Mouse (Mus musculus) forebrain, embryonic 13.5 days (tissue): ENCODE measurements around the gene Grwd1. TPM values are rescaled to one million over a fixed set of nuclear protein-coding genes. Genes with fewer than 3 reads are reported as not detected.

Experiments
- ATAC-seq: fragments of 200-750 bp; cut with Nextera tagmentation; 2 replicates; pipeline ENCODE4 v1.8.0; 2017
- H3K27ac ChIP-seq: fragments of 300-500 bp; sonication (generic); 2 replicates; pipeline ENCODE4 v1.5.1; 2015; ENCODE audit warnings: inconsistent platforms, mild to moderate bottlenecking, moderate library complexity
- H3K27me3 ChIP-seq: fragments of 300-500 bp; sonication (generic); 2 replicates; pipeline ENCODE4 v1.6.1; 2015; ENCODE audit warnings: mild to moderate bottlenecking, inconsistent platforms
- H3K36me3 ChIP-seq: fragments of 300-500 bp; sonication (generic); 2 replicates; pipeline ENCODE4 v1.6.1; 2015; ENCODE audit warnings: mild to moderate bottlenecking, inconsistent platforms; ENCODE audit not compliant: poor library complexity, severe bottlenecking
- H3K4me1 ChIP-seq: fragments of 300-500 bp; sonication (generic); 2 replicates; pipeline ENCODE4 v1.6.1; 2015; ENCODE audit warnings: inconsistent platforms
- H3K4me2 ChIP-seq: fragments of 300-500 bp; sonication (generic); 2 replicates; pipeline ENCODE4 v1.6.1; 2015; ENCODE audit warnings: inconsistent platforms, mild to moderate bottlenecking, moderate library complexity
- H3K4me3 ChIP-seq: fragments of 300-500 bp; sonication (generic); 2 replicates; pipeline ENCODE4 v1.5.1; 2015; ENCODE audit warnings: mild to moderate bottlenecking, inconsistent platforms
- H3K9ac ChIP-seq: fragments of 300-500 bp; sonication (generic); 2 replicates; pipeline ENCODE4 v1.6.1; 2015; ENCODE audit warnings: mild to moderate bottlenecking, inconsistent platforms
- H3K9me3 ChIP-seq: fragments of 300-500 bp; sonication (generic); replicated peaks from 2 replicates; pipeline ENCODE4 v1.6.1; 2016; ENCODE audit warnings: inconsistent platforms
- WGBS: fragments of 180-500 bp; shearing (Covaris S2); methylation state at CpG from one replicate; pipeline ENCODE4 v1.1.7; 2015; 5-methylcytosine and 5-hydroxymethylcytosine counted together
- polyA plus RNA-seq: library from polyadenylated mRNA; unstranded; fragments of >200 nt; fragmentation: Nextera tagmentation; extraction: Ambion mirVana; gene quantifications from 2 replicates; pipeline ENCODE4 v1.2.1, GENCODE M21; 2015

The Grwd1 gene
- polyA plus RNA-seq, 1 experiment from 2014 or later: 49.2 TPM

DNA sequence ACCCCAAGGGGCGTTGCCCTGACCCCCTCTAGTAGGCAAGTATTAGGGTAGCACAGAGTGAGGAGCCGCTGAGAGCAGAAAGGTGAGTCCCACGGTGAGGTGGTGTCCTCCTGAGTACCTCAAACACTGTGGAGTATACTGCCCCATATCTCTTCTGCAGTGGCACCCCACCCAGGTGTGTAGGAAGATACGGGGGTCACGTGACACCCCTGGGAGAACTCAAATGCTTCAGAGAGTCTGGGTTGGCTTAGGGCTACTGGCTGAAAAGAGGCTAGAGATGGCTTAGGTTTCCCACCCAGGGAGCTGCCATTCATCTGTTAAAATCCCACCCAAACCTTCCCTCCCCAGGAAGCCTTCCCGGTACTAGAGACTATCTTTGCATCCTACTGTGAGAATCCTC is 33.8 kb downstream of the Grwd1 start:
- no peaks in the 10 kb centered on the region for H3K9me3 ChIP-seq
- WGBS: 42% methylated on average over 6 of the region's 6 CpGs
- peak overlapping the region; percentile 64 for H3K9ac ChIP-seq
- H3K36me3 ChIP-seq: peaks cover 90% of the 10 kb centered on the region
- H3K4me1 ChIP-seq: peaks cover 27% of the 10 kb centered on the region
- H3K27me3 ChIP-seq: peaks cover 39% of the 10 kb centered on the region
- ATAC-seq: no peak
- no peak overlapping the region for H3K4me3 ChIP-seq
- no peak overlapping the region for H3K27ac ChIP-seq
- peak overlapping the region; percentile 65 for H3K4me2 ChIP-seq

DNA sequence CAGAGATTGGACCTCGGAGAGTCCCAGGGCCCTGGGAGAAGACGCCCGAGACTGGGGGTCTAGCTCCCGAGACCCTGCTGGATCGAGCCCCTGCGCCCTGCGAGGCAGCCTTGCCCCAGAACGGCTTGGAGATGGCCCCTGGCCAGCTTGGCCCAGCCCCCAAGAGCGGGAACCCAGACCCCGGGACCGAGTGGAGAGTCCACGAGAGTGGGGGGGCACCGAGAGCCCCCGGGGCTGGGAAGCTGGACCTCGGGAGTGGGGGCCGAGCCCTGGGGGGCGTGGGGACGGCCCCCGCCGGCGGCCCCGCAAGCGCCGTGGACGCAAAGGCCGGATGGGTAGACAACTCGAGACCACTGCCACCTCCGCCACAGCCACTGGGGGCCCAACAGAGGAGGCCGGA is 35.8 kb downstream of the Grwd1 start:
- H3K9ac ChIP-seq: no peak overlapping the region
- H3K36me3 ChIP-seq: peaks cover 94% of the 10 kb centered on the region
- no peak overlapping the region for H3K4me3 ChIP-seq
- peaks cover 38% of the 10 kb centered on the region for H3K27me3 ChIP-seq
- peaks cover 20% of the 10 kb centered on the region for H3K4me1 ChIP-seq
- H3K9me3 ChIP-seq: no peaks in the 10 kb centered on the region
- no peak for ATAC-seq
- no peak overlapping the region for H3K27ac ChIP-seq
- H3K4me2 ChIP-seq: no peak overlapping the region
- 93% methylated on average over 29 of the region's 29 CpGs for WGBS

DNA sequence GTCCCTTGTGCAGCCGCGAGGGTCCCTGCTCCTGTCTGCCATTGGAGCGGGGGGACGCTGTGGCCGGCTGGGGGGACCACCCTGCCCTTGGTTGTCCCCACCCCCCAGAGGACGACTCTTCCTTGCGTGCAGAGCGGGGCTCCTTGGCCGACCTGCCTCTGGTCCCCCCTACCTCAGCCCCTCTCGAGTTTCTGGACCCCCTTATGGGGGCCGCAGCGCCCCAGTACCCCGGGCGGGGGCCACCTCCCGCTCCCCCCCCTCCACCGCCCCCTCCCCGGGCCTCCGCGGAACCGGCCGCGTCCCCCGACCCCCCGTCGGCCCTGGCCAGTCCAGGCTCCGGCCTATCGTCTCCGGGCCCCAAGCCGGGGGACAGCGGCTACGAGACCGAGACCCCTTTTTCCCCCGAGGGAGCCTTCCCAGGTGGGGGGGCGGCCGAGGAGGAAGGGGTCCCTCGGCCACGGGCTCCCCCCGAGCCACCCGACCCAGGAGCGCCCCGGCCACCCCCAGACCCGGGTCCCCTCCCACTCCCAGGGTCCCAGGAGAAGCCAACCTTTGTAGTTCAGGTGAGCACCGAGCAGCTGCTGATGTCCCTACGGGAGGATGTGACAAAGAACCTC is 36.7 kb downstream of the Grwd1 start:
- peaks cover 98% of the 10 kb centered on the region for H3K36me3 ChIP-seq
- peaks cover 35% of the 10 kb centered on the region for H3K27me3 ChIP-seq
- WGBS: 83% methylated on average over 30 of the region's 44 CpGs
- ATAC-seq: no peak
- no peak overlapping the region for H3K27ac ChIP-seq
- no peak overlapping the region for H3K4me3 ChIP-seq
- no peak overlapping the region for H3K4me2 ChIP-seq
- H3K9ac ChIP-seq: no peak overlapping the region
- H3K4me1 ChIP-seq: peaks cover 20% of the 10 kb centered on the region
- H3K9me3 ChIP-seq: no peaks in the 10 kb centered on the region

DNA sequence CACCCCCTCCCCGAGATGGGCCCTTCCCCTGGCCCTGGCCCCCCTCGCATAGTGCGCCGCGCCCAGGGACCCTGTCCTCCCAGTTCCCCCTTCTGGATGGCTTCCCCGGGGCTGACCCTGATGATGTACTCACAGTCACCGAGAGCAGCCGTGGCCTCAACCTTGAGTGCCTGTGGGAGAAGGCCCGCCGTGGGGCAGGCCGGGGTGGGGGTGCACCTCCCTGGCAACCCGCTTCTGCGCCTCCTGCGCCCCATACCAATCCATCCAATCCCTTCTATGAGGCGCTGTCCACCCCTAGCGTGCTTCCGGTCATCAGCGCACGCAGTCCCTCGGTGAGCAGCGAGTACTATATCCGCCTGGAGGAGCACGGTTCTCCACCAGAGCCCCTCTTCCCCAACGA is 37.5 kb downstream of the Grwd1 start:
- no peak overlapping the region for H3K9ac ChIP-seq
- H3K4me1 ChIP-seq: peaks cover 15% of the 10 kb centered on the region
- no peaks in the 10 kb centered on the region for H3K9me3 ChIP-seq
- H3K27ac ChIP-seq: no peak overlapping the region
- no peak for ATAC-seq
- peaks cover 31% of the 10 kb centered on the region for H3K27me3 ChIP-seq
- WGBS: 91% methylated on average over 24 of the region's 24 CpGs
- no peak overlapping the region for H3K4me3 ChIP-seq
- no peak overlapping the region for H3K4me2 ChIP-seq
- peaks cover 100% of the 10 kb centered on the region for H3K36me3 ChIP-seq

DNA sequence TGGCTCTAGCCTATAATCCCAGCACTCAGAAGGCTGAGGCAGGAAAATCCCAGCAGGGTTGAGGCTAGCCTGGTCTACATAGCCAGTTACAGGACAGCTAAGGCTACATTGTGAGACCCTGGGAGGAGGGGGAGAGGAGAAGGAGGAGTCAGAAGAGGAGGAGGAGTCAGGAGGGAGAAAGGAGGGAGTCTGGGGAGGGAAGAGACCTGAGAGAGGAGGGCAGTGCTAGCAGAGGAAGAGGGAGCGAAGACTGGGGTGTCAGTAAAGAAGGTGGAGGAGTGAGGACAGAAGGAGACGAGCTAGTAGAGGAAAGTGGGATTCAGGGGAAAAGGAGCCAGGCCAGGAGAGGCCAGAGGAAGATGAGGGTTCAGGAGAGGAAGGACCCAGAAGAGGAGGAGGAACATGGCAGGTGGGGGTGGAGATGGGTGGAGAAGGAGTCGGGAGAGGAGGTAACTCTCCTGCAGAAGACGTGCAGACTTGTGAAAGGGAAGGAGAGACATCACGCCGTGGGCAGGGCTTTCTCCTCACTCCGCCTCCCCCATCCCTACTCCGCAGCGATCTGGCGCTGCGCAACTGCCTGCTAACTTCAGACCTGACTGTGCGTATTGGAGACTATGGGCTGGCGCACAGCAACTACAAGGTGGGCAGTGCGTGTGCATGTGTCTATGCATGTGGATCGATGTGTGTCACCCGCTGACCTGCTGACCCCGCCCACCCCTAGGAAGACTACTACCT is 38.8 kb downstream of the Grwd1 start:
- H3K36me3 ChIP-seq: peaks cover 97% of the 10 kb centered on the region
- H3K27me3 ChIP-seq: peaks cover 19% of the 10 kb centered on the region
- ATAC-seq: no peak
- H3K9ac ChIP-seq: no peak overlapping the region
- WGBS: 81% methylated on average over 17 of the region's 17 CpGs
- H3K4me3 ChIP-seq: no peak overlapping the region
- H3K27ac ChIP-seq: no peak overlapping the region
- no peaks in the 10 kb centered on the region for H3K9me3 ChIP-seq
- H3K4me2 ChIP-seq: no peak overlapping the region
- H3K4me1 ChIP-seq: peaks cover 10% of the 10 kb centered on the region

DNA sequence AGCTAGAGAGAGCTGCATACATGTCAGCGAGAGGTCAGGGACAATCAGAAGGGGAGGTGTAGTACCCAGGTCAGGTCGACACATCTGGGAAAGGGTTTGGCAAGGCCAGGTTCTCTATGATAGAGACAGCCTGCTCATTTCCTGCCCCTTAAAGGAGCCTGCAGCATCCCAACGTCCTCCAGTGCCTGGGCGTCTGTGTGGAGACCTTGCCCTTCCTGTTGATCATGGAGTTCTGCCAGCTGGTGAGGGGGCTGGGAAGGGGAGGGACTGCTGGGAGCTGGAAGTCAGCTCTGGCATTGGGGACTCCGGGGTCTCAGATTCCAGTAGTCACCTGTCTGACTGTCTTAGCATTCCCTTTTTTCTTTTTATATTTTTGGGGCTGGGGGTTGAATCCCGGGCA is 40.0 kb downstream of the Grwd1 start:
- Histone ChIP-seq H3K4me2 (no peak overlapping the region), H3K27ac (no peak overlapping the region), H3K9ac (no peak overlapping the region), H3K36me3 (peaks cover 85% of the 10 kb centered on the region), H3K4me3 (no peak overlapping the region), H3K4me1 (peaks cover 17% of the 10 kb centered on the region), H3K27me3 (peaks cover 7% of the 10 kb centered on the region; the same call in 1 of the 2 replicates), H3K9me3 (no peaks in the 10 kb centered on the region)
- 89% methylated on average over 6 of the region's 6 CpGs for WGBS
- ATAC-seq: no peak

DNA sequence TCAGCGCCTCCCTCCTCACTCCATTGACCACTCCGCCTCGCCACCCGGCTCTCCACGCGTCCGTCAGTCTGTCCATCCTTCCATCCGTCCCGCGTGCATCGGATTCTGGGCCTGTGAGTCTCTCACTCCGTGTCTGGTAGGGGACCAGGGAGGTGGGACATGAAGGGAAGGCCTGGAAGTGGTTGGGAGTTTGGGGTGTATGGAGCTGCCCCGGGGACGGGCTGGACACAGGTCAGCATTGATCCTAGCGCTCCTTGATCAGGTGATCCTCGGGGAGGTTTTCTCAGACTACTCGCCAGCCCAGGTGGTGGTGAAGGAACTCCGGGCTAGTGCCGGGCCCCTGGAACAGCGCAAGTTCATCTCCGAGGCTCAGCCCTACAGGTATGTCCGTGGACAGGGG is 43.1 kb downstream of the Grwd1 start:
- no peaks in the 10 kb centered on the region for H3K27me3 ChIP-seq
- H3K9me3 ChIP-seq: no peaks in the 10 kb centered on the region
- peaks cover 54% of the 10 kb centered on the region for H3K36me3 ChIP-seq
- no peak overlapping the region for H3K4me3 ChIP-seq
- peaks cover 31% of the 10 kb centered on the region for H3K4me1 ChIP-seq
- peak overlapping the region; percentile 91 for H3K4me2 ChIP-seq
- no peak overlapping the region for H3K9ac ChIP-seq
- ATAC-seq: no peak
- 91% methylated on average over 22 of the region's 22 CpGs for WGBS
- no peak overlapping the region for H3K27ac ChIP-seq

DNA sequence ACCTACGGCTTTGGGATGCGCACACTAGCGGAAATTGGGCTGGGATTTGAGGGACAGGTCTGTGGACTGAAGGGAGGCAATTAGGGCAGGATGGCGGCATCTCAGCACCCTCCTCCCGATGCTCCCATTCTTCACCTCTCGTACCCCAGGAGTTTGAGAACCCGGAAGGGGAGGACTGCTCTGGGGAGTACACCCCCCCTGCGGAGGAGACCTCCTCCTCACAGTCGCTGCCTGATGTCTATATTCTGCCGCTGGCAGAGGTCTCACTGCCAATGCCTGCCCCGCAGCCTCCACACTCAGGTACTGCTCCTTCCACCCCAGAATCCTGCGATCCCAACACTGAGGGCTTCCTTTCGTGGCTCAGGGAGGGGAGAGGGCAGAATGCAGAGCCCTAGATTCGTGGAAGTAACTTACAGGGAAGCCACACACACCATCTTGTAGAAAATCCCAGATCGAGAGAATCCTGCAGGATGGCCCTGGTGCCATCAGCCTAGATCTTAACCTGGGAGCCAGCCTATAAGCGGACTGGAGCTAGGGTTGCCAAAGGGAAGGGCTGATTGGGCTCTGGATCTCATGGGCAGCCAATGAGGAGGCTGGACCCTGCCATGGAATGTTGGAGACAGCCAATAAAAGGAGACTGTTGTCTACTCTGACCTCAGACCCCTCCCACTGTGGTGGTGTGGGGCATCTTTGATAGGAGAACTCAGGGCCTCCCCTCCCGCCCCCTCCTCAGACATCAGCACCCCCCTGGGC is 43.9 kb downstream of the Grwd1 start:
- Histone ChIP-seq H3K4me1 (peaks cover 31% of the 10 kb centered on the region), H3K4me2 (peak overlapping the region; percentile 91), H3K4me3 (peak overlapping the region; percentile 93), H3K9me3 (no peaks in the 10 kb centered on the region), H3K36me3 (peaks cover 46% of the 10 kb centered on the region), H3K9ac (peak overlapping the region; percentile 92), H3K27ac (peak overlapping the region; percentile 97), H3K27me3 (no peaks in the 10 kb centered on the region)
- WGBS: 7% methylated on average over 17 of the region's 17 CpGs
- ATAC-seq: peak; percentile 19; the same call in 1 of the 2 replicates

DNA sequence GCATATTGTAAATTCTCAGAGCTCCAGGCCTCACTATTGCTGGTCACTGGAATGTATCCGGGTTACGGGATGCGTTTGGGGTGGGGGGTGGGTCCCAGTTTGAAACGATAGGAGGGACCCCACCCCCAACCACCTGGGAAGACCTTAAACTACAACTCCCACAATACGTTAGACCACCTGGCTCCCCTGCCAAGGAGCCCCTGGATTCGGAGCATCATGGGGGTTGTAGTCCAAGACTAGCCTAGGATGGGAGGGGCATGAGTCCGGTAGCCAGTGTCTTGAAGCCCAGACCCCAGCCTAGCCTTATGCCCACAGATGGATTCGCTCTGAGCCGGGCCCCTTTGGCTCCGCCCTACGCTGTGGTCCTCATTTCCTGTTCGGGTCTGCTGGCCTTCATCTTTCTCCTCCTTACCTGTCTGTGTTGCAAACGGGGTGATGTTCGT is 44.6 kb downstream of the Grwd1 start:
- peak overlapping the region; percentile 93 for H3K4me3 ChIP-seq
- under 1% methylated on average over 14 of the region's 14 CpGs for whole genome bisulfite sequencing
- H3K9ac ChIP-seq: peak overlapping the region; percentile 92
- ATAC-seq: peak; percentile 39
- peaks cover 40% of the 10 kb centered on the region for H3K36me3 ChIP-seq
- H3K9me3 ChIP-seq: no peaks in the 10 kb centered on the region
- H3K27me3 ChIP-seq: no peaks in the 10 kb centered on the region
- H3K4me2 ChIP-seq: peak overlapping the region; percentile 91
- peak overlapping the region; percentile 97 for H3K27ac ChIP-seq
- H3K4me1 ChIP-seq: peaks cover 31% of the 10 kb centered on the region

DNA sequence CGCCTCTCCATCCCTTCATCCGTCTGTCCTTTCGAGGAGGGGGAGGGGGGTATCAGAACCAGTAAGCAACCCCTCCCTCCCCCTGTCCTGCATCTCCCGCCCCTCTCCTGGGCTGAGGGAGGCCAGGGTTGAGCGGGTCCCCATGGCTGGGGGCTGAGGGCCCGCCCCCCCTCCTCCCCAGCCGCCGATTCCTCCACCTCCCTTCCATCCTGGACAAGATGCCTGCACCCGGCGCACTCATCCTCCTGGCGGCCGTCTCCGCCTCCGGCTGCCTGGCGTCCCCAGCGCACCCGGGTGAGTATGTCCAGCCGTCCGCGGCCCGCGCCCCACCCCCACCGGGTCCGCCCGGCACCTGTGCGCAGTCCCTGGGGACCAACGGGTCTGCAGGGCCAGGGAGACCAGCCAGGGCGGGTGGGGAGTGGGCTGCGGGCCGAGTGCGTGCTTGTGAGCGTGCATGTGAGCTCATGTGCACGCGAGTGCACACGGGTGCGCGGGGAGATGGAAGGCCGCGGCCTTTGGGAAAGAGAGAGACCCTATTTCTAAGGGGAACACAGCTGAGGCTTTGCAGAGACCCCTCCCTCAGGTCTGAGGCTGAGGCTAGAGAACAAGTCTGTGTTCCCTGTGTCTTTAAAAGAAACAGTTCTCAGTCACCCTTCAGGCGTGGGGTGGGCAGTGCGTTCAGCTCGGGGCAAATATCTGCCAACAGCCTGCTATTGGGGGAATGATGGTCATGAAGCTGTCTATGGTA is 45.2 kb downstream of the Grwd1 start:
- peak; percentile 30 for ATAC-seq
- Histone ChIP-seq H3K4me2 (peak overlapping the region; percentile 91), H3K4me3 (peak overlapping the region; percentile 93), H3K27ac (peak overlapping the region; percentile 97), H3K9ac (peak overlapping the region; percentile 92), H3K9me3 (no peaks in the 10 kb centered on the region), H3K27me3 (no peaks in the 10 kb centered on the region), H3K4me1 (peaks cover 31% of the 10 kb centered on the region), H3K36me3 (peaks cover 34% of the 10 kb centered on the region)
- under 1% methylated on average over 36 of the region's 42 CpGs for WGBS

DNA sequence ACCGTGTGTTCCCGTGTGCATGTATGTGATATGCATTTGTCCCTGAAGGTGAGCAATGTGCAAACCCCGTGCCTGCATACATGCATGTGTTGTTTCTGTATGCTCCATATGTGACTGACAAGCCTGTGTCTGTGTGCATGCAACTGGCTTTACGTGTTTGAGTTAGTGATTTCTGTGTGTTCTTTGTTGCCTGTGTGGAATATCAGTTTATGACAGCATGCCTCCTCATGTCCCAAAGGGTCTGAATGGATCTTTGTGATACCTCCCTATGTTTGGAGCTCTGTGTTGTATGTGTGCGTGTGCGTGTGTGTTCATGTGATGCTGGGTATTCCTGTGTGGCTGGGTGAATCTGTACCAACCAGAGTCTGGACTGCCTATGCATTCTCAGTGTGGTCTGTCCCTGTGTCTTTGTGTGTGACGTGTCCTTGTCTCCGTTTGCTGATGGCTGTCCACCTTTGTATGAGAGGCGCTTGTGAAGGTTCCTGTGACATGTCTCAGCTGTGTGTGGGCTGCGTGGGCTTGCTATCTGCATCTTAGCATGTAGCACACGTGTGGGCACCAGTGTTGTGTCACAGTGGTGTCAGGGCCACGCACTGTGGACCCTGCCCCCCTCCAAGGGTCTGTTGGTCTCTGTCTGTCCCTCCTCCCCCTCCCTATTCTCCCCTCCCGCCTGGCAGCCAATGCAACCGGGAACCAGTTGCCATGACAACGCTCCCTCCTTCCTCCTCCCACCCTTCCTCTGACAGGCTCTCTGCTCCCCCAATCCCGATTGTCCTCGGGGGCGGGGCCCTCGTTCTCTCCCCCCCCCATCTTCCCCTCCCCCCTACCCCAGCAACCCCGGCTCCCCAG is 46.0 kb downstream of the Grwd1 start, which contains the start of gene Sult2b1:
Sult2b1 (minus strand) TSS at position 146 of the 849 bp plus-strand sequence.
- peak within 1 kb of the TSS; percentile 93 for H3K4me3 ChIP-seq
- H3K9me3 ChIP-seq: no peaks in the 10 kb centered on the region
- H3K27me3 ChIP-seq: no peaks in the 10 kb centered on the region
- H3K4me2 ChIP-seq: peak within 1 kb of the TSS; percentile 91
- H3K36me3 ChIP-seq: peaks cover 25% of the 10 kb centered on the region
- peaks cover 31% of the 10 kb centered on the region for H3K4me1 ChIP-seq
- ATAC-seq: peak; percentile 60
- H3K27ac ChIP-seq: peak within 1 kb of the TSS; percentile 97
- H3K9ac ChIP-seq: peak within 1 kb of the TSS; percentile 92
- 18% methylated on average over 20 of the region's 20 CpGs for WGBS
